Mouse (Mus musculus): ENCODE results near the gene Shld2. TPM values are rescaled to one million over a fixed set of nuclear protein-coding genes. Genes with fewer than 3 reads are reported as not detected.
"Not testable (repeated sequence)": the region's sequence is repeated elsewhere in the genome, so short reads cannot be mapped to it uniquely, and the experiment has no call there.

Shld2 gene
- total RNA-seq, 2 experiments from 2014 or later, result 12.6 to 16.0 TPM

- no peak for DNase-seq (ENCODE audit: low spot score in 2 of 2)
Measured at GRCm38 (mm10) chr14:34288396-34288795, 21.9 kb downstream of the Shld2 start.

GRCm38 (mm10) chr14:34281736-34282269, 28.5 kb downstream of the Shld2 start:
- DNase-seq (ENCODE audit: low spot score in 2 of 2), result no peak

GRCm38 (mm10) chr14:34280798-34281197, 29.5 kb downstream of the Shld2 start:
- no peak for DNase-seq (ENCODE audit: low spot score in 2 of 2)

GRCm38 (mm10) chr14:34279726-34280125, 30.6 kb downstream of the Shld2 start:
- DNase-seq (ENCODE audit: low spot score in 2 of 2), result no peak

- no peak for DNase-seq (ENCODE audit: low spot score in 2 of 2)
Measured at GRCm38 (mm10) chr14:34275225-34275624, 35.1 kb downstream of the Shld2 start.

- DNase-seq (ENCODE audit: low spot score in 2 of 2), result no peak
Measured at GRCm38 (mm10) chr14:34274141-34274540, 36.2 kb downstream of the Shld2 start.

- DNase-seq (ENCODE audit: low spot score in 2 of 2), result no peak
Measured at GRCm38 (mm10) chr14:34273280-34273679, 37.0 kb downstream of the Shld2 start.

- no peak for DNase-seq (ENCODE audit: low spot score in 2 of 2)
Measured at GRCm38 (mm10) chr14:34268046-34268445, 42.2 kb downstream of the Shld2 start.

- not testable (repeated sequence) for DNase-seq (ENCODE audit: low spot score in 2 of 2)
Measured at GRCm38 (mm10) chr14:34258525-34258924, 51.8 kb downstream of the Shld2 start.

- DNase-seq (ENCODE audit: low spot score in 2 of 2), result no peak
Measured at GRCm38 (mm10) chr14:34253261-34253660, 57.0 kb downstream of the Shld2 start.

- DNase-seq (ENCODE audit: low spot score in 2 of 2), result no peak
Measured at GRCm38 (mm10) chr14:34252470-34253145, 57.7 kb downstream of the Shld2 start.

GRCm38 (mm10) chr14:34240676-34241075, 69.6 kb downstream of the Shld2 start:
- no peak for DNase-seq (ENCODE audit: low spot score in 2 of 2)

- DNase-seq (ENCODE audit: low spot score in 2 of 2), result no peak
Measured at GRCm38 (mm10) chr14:34240263-34240662, 70.0 kb downstream of the Shld2 start.

GRCm38 (mm10) chr14:34234630-34235380, 75.5 kb downstream of the Shld2 start:
- peak in 1 of 2 experiments; percentile 34 for DNase-seq (ENCODE audit: low spot score in 2 of 2)

- DNase-seq (ENCODE audit: low spot score in 2 of 2), result no peak
Measured at GRCm38 (mm10) chr14:34233846-34234245, 76.4 kb downstream of the Shld2 start.

GRCm38 (mm10) chr14:34232866-34233680, 77.2 kb downstream of the Shld2 start:
- DNase-seq (ENCODE audit: low spot score in 2 of 2), result no peak

- DNase-seq (ENCODE audit: low spot score in 2 of 2), result no peak
Measured at GRCm38 (mm10) chr14:34232340-34232739, 78.0 kb downstream of the Shld2 start.

- DNase-seq (ENCODE audit: low spot score in 2 of 2), result no peak
Measured at GRCm38 (mm10) chr14:34228830-34229506, 81.3 kb downstream of the Shld2 start.

- DNase-seq (ENCODE audit: low spot score in 2 of 2), result no peak
Measured at GRCm38 (mm10) chr14:34227981-34228380, 82.3 kb downstream of the Shld2 start.

- DNase-seq (ENCODE audit: low spot score in 2 of 2), result no peak
Measured at GRCm38 (mm10) chr14:34226566-34226965, 83.7 kb downstream of the Shld2 start.

- no peak for DNase-seq (ENCODE audit: low spot score in 2 of 2)
Measured at GRCm38 (mm10) chr14:34225986-34226385, 84.3 kb downstream of the Shld2 start.
